Mouse (Mus musculus) T-cell, adult 2 months (primary cell): ENCODE data around the gene Gm21992.
A peak's percentile ranks its signal among the peaks of the same experiment; 100 is the strongest.

Experiments
- DNase-seq: peaks from one replicate; pipeline ENCODE4 v3.0.0; 2022; ENCODE audit warnings: low spot score

Gene Gm21992

GRCm38 (mm10) chr19:4811063-4811908, at the start of gene Gm21992, which contains the start of gene Rbm14:
TSS of gene Gm21992 (minus strand) at chr19:4811612.
TSS of gene Rbm14 (minus strand) at chr19:4811634.
- peak; percentile 97 for DNase-seq

DNA sequence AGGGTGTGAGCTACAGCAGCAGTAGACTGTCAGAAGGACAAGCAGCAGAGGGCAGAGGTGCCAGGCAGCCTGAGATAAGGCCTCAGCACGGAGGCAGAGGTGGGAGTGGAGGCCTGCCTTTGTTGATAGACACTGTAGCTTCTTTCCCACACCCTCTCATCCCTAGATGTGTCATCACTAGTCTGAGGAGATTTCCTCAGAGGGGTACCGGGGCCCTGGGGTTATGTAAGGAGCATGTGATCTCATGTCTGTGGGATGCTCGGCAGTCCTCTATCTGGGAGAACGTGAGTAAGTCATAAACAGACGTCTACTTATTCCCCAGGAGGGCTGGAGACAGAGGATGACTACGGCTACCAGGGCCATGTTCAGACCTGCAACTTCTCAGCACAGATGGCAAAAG, 47.7 kb upstream of the Gm21992 start:
- DNase-seq, result no peak

- no peak for DNase-seq
Observed at GRCm38 (mm10) chr19:4855951-4856350, 44.5 kb upstream of the Gm21992 start.

DNA sequence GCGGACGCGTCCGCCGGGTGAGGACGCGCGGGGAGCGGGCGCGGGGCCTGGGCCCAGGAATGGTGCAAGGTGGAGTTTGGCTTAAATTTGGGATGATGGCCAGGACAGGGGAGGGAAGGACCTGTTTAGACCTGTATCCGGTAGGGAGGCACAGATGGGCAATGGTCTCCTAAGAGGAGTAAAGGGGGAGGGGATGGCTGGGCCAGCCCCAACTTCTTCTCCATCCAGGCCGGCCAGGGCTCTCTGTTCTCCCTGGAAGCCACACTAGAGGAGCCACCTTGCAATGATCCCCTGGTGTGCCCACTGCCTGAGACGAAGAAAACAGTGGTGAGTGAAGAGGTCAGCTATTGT, 44.0 kb upstream of the Gm21992 start:
- DNase-seq, result no peak

DNA sequence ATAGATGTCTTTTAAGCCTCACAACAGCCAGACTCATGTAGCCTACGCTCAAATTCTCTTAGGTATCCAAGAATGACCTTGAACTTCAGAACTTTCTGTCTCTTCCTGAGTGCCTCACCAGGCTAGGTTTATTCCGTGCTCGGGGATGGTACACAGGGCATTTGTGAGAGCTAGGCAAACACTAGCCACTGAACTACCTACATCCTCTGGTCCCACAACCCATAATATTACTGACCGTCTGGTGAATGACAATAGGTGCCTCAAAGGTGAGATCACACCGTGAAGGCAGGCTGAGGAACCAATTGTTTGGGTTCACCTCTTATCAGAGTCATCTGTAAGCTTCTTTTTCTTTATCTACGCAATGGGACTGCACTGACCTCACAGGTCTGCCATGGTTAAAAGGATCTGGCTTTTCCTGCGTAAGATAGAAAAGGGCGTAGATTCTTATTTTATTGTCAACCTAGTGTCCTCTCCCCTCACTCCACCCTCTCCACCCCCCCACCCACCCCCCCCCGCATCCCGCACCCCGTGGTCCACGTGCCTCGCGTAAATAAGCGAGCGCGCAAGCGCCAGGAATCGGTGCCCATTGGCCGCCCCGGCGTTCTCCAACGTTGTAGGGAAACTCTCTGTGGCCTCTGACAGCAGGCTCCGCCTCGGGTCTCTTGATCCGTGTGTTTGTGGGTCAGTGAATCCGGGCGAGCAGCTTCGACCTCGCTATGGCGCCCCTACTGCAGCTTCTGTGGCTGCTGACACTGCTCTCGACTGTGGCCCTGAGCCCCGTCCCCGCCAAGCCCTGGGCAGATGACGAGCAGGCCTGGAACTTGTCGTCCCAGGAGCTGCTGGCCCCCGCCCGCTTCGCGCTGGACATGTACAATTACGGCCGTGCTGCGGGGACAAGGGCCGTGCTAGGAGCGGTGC, 43.4 kb upstream of the Gm21992 start, which contains the start of gene Ctsf:
TSS of gene Ctsf (plus strand) at position 579 of the 918 bp plus-strand sequence.
- peak; percentile 12 for DNase-seq

DNA sequence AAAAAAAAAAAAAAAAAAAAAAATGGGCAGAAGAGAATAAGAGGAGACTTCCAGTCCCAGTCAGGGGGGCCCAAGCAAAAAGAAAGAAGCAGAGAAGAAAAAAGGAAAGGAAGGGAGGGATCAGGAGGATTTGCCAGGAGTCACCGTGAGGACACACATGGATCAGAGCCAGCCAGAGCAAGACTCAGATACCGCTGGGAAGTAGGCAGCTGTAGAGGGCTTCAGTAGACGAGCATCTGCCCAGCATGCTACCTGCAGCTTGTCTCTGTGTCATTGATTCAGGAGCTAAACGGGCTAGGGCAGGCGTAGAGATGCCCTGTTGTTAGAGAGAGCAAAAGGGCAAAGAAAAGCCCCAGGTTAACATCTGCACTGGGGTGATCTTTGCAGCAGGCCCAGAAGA, 38.9 kb upstream of the Gm21992 start:
- no peak for DNase-seq

- DNase-seq, result no peak
Observed at GRCm38 (mm10) chr19:4849800-4850199, 38.4 kb upstream of the Gm21992 start.

GRCm38 (mm10) chr19:4847490-4847889, 36.1 kb upstream of the Gm21992 start:
- DNase-seq, result peak; percentile 37

- no peak for DNase-seq
Observed at GRCm38 (mm10) chr19:4845846-4846245, 34.4 kb upstream of the Gm21992 start.

DNA sequence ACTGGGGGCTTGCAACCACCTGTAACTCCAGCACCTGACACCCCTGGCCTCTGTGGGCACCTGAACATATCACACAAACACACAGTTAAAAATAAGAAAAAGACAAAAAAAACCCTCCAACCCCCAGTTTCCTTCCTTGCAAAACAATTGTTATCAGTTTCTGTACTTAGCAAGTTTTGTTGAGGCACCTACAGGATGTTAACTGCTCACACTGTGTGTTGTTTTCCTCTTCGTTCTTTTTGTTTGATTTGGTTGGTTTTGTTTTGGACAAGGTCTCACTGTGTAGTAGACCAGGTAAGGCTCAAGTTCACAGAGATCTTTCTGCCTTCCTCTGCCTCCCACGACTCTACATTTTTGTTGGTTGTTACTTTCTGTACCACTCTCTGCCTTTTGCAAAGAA, 31.2 kb upstream of the Gm21992 start:
- peak; percentile 6 for DNase-seq

GRCm38 (mm10) chr19:4840848-4841247, 29.4 kb upstream of the Gm21992 start:
- no peak for DNase-seq

- peak; percentile 97 for DNase-seq
Observed at GRCm38 (mm10) chr19:4839149-4839548, 27.7 kb upstream of the Gm21992 start, which contains the start of the genes Ccs and Ccdc87. TSS of gene Ccs (minus strand) at chr19:4839332. TSS of gene Ccdc87 (plus strand) at chr19:4839366.

- DNase-seq, result no peak
Observed at GRCm38 (mm10) chr19:4838526-4839140, 27.2 kb upstream of the Gm21992 start.

GRCm38 (mm10) chr19:4837049-4837448, 25.6 kb upstream of the Gm21992 start:
- no peak for DNase-seq

GRCm38 (mm10) chr19:4836096-4836495, 24.7 kb upstream of the Gm21992 start:
- DNase-seq, result no peak

DNA sequence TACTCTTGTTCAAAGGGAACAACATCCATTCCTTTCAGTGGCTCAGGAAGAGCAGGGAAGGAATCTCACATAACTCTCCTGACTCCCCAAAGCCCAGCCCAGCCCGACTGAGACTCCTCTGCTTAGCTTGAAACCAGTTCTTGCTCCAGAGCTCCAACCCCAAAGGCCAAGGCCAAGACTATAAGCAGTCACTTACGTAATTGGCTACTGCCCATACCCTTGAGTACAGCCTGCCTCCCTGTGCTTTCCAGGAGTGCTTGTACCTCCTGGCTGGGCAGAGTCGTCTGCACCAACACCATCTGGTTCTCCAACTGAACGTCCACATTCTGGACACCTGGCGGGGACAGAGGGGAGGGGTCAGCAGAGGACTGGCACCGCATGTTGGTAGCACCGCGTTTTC, 22.6 kb upstream of the Gm21992 start:
- DNase-seq, result no peak

DNA sequence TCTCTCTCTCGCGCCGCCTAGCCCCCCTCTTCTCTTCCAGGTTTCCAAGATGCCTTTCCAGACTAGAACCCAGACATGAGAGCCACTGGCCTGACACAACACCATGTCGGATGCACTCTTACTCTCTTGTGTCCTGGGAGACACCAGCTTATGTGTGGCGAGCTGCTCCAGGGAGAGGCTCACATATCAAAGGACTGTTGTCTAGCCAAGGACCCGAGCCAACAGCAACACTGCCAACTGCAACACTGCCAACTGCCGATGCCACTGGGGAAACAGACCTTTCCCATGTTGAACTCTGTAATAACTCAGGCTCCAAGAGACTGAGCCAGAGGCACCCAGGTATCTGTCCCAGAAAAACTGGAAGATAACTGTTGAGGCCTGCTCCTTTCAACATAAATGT, 17.7 kb upstream of the Gm21992 start:
- no peak for DNase-seq

DNA sequence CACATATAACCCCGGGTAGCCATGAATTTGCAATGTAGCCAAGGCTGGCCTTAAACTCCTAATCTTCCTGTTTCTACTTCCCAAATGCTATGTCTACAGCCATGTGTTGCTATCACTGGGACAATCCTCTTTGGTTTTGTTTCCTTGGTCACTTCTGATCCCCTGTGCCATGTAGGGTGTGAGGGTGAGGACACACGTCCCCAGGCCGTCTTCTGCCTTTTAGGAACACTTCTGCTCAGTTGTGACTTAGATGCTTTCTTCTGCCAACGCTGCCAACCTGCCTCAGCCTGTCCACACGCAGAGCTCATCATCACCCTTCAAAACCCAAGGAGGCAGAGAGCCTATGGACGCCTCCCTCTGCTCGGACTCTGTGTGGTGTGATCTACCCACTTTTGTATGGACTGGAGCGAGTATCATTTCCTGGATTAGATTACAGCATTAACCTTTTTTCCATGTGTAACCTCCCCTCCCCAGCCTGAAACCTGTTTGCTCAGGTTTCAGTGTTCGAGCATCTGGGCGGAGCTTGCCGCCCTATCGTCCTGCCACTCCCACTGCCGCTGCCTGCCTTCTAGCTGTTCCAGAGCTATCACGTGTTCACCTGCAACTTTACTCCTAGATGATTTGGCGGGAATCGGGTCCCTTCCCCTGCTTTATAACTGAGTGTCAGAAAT, 17.2 kb upstream of the Gm21992 start:
- no peak for DNase-seq

GRCm38 (mm10) chr19:4820678-4821303, 9.4 kb upstream of the Gm21992 start:
- DNase-seq, result no peak

DNA sequence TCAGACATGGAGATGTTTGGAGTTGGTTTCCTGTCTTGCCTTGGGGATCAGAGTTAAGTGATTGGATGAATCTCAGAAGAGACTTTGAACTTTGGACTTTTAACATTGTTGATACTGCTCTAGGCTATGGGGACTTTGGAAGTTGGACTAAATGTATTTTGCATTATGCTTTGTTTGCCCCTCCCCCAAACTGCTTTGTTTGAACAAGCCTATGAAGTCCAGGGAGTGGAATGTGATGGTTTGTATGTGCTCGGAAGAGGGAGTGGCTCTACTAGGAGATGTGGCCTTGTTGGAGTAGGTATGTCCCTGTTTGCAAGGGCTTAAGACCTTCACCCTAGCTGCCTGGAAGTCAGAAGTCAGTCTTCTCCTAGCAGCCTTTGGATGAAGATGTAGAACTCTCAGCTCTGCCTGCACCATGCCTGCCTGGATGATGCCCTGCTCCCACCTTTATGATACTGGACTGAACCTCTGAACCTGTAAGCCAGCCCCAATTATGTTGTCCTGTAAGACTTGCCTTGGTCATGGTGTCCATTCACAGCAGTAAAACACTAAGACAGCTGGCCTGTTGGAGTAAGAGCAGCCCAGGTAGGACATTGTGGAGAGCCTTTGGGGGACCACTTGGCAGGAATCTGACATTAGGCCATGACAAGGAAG, 5.9 kb upstream of the Gm21992 start:
- DNase-seq, result no peak

DNA sequence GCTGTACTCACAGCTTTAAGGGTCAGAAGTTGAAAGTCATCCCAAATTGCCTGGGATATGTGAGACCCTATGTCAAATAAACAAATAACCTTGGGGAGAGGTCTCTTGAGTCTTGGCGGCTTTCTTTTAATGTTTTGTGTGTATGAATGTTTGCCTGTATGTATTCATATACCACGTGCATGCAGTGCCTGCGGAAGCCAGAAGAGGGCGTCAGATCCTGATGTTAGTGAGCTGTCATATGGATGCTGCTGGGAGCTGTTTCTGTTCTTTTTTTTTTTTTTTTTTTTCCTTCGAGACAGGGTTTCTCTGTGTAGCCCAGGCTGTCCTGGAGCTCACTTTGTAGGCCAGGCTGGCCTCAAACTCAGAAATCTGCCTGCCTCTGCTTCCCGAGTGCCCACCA, 1.6 kb upstream of the Gm21992 start:
- peak; percentile 37 for DNase-seq
